Mouse (Mus musculus) MEL (cell line): Measurements from ENCODE around the gene Wdr62. TPM values are rescaled to one million over a fixed set of nuclear protein-coding genes. Genes with fewer than 3 reads are reported as not detected.
A peak's percentile ranks its signal among the peaks of the same experiment; 100 is the strongest.

Experiments
- DNase-seq: peaks from one replicate; pipeline ENCODE4 v3.0.0; 2011; ENCODE audit warnings: low read depth, low spot score
- H3K27ac ChIP-seq: 2 replicates; pipeline ENCODE4 v1.5.1; 2012; ENCODE audit warnings: low read depth, mild to moderate bottlenecking, control low read depth, low read length, moderate library complexity; ENCODE audit not compliant: control insufficient read depth
- H3K27me3 ChIP-seq, 2 experiments: fragments of 150-350 bp in 1 of 2; sonication (generic) in 1 of 2; 2 replicates each; pipeline ENCODE4 v1.6.1; 2012; ENCODE audit warnings: low read length in 2 of 2, mild to moderate bottlenecking in 2 of 2, improper control_type of control experiment in 1 of 2, moderate library complexity in 1 of 2; ENCODE audit not compliant: insufficient read depth in 2 of 2, control insufficient read depth in 1 of 2
- H3K36me3 ChIP-seq, 2 experiments: 2 replicates each; pipeline ENCODE4 v1.6.1; 2012 to 2014; ENCODE audit warnings: low read length in 2 of 2, improper control_type of control experiment in 1 of 2, inconsistent platforms in 1 of 2, mild to moderate bottlenecking in 1 of 2; ENCODE audit not compliant: insufficient read depth in 2 of 2, control insufficient read depth in 1 of 2
- H3K4me1 ChIP-seq, 2 experiments: fragments of 150-350 bp in 1 of 2; sonication (generic) in 1 of 2; 2 replicates each; pipeline ENCODE4 v1.6.1; 2012; ENCODE audit warnings: low read length in 2 of 2, improper control_type of control experiment in 1 of 2, mild to moderate bottlenecking in 1 of 2; ENCODE audit not compliant: insufficient read depth in 2 of 2, control insufficient read depth in 1 of 2
- H3K4me3 ChIP-seq, 2 experiments: fragments of 150-350 bp in 1 of 2; sonication (generic) in 1 of 2; 2 replicates each; pipeline ENCODE4 v1.5.1; 2012; ENCODE audit warnings: low read depth in 2 of 2, low read length in 2 of 2, mild to moderate bottlenecking in 2 of 2, moderate library complexity in 2 of 2, control low read depth in 1 of 2, improper control_type of control experiment in 1 of 2; ENCODE audit not compliant: control insufficient read depth in 1 of 2, insufficient read depth in 1 of 2
- H3K79me2 ChIP-seq: 2 replicates; pipeline ENCODE4 v1.6.1; 2012; ENCODE audit warnings: mild to moderate bottlenecking, low read length, moderate library complexity; ENCODE audit not compliant: control insufficient read depth, poor library complexity, insufficient read depth
- H3K9ac ChIP-seq: 2 replicates; pipeline ENCODE4 v1.6.1; 2012; ENCODE audit warnings: low read depth, mild to moderate bottlenecking, control low read depth, low read length, moderate library complexity; ENCODE audit not compliant: control insufficient read depth, poor library complexity, severe bottlenecking
- H3K9me3 ChIP-seq: fragments of 150-350 bp; sonication (generic); replicated peaks from 2 replicates; pipeline ENCODE4 v1.6.1; 2012; ENCODE audit warnings: mild to moderate bottlenecking, low read length, improper control_type of control experiment, moderate library complexity; ENCODE audit not compliant: insufficient read depth
- E2F4 ChIP-seq: IDR thresholded peaks from 2 replicates; pipeline ENCODE4 v1.6.1; 2011; ENCODE audit warnings: low read depth, low read length, improper control_type of control experiment, borderline replicate concordance
- ELF1 ChIP-seq: IDR thresholded peaks from 2 replicates; pipeline ENCODE4 v1.6.1; 2014; ENCODE audit warnings: low read depth, mild to moderate bottlenecking, inconsistent platforms, low read length, improper control_type of control experiment, moderate library complexity
- ETS1 ChIP-seq: IDR thresholded peaks from 2 replicates; pipeline ENCODE4 v1.6.1; 2012; ENCODE audit warnings: low read depth, mild to moderate bottlenecking, inconsistent platforms, low read length, improper control_type of control experiment, moderate library complexity
- GABPA ChIP-seq: IDR thresholded peaks from 2 replicates; pipeline ENCODE4 v1.6.1; 2012; ENCODE audit warnings: low read depth, mild to moderate bottlenecking, inconsistent platforms, low read length, improper control_type of control experiment, moderate library complexity
- HCFC1 ChIP-seq: IDR thresholded peaks from 2 replicates; pipeline ENCODE4 v1.6.1; 2012; ENCODE audit warnings: low read depth, mild to moderate bottlenecking, inconsistent platforms, low read length, improper control_type of control experiment, moderate library complexity
- MAZ ChIP-seq: IDR thresholded peaks from 2 replicates; pipeline ENCODE4 v1.6.1; 2012; ENCODE audit warnings: low read depth, mild to moderate bottlenecking, inconsistent platforms, low read length, improper control_type of control experiment
- MYC ChIP-seq: IDR thresholded peaks from 2 replicates; pipeline ENCODE4 v1.6.1; 2011; ENCODE audit warnings: low read depth, mild to moderate bottlenecking, low read length, improper control_type of control experiment, moderate library complexity
- NRF1 ChIP-seq: IDR thresholded peaks from 2 replicates; pipeline ENCODE4 v1.6.1; 2014; ENCODE audit warnings: low read depth, mild to moderate bottlenecking, inconsistent platforms, low read length, improper control_type of control experiment, moderate library complexity; ENCODE audit not compliant: poor library complexity, insufficient read depth, severe bottlenecking
- POLR2A ChIP-seq, 2 experiments: IDR thresholded peaks; 2 replicates each; pipeline ENCODE4 v1.6.1; 2011 to 2012; ENCODE audit warnings: low read length in 2 of 2, mild to moderate bottlenecking in 2 of 2, control low read depth in 1 of 2, improper control_type of control experiment in 1 of 2, low read depth in 1 of 2, moderate library complexity in 1 of 2; ENCODE audit not compliant: control insufficient read depth in 1 of 2, insufficient read depth in 1 of 2, poor library complexity in 1 of 2
- POLR2AphosphoS2 ChIP-seq: IDR thresholded peaks from 2 replicates; pipeline ENCODE4 v1.6.1; 2011; ENCODE audit warnings: low read length, improper control_type of control experiment
- RCOR1 ChIP-seq: IDR thresholded peaks from 2 replicates; pipeline ENCODE4 v1.6.1; 2012; ENCODE audit warnings: low read depth, mild to moderate bottlenecking, inconsistent platforms, low read length, improper control_type of control experiment
- TAL1 ChIP-seq: IDR thresholded peaks from 2 replicates; pipeline ENCODE4 v1.6.1; 2012; ENCODE audit warnings: mild to moderate bottlenecking, inconsistent platforms, low read length, moderate library complexity, mixed read lengths
- TBP ChIP-seq: IDR thresholded peaks from 2 replicates; pipeline ENCODE4 v1.8.0; 2011; ENCODE audit warnings: low read depth, low read length, improper control_type of control experiment
- TCF12 ChIP-seq: IDR thresholded peaks from 2 replicates; pipeline ENCODE4 v1.6.1; 2014; ENCODE audit warnings: low read depth, mild to moderate bottlenecking, inconsistent platforms, low read length, improper control_type of control experiment, moderate library complexity
- UBTF ChIP-seq: IDR thresholded peaks from 2 replicates; pipeline ENCODE4 v1.6.1; 2012; ENCODE audit warnings: low read depth, mild to moderate bottlenecking, inconsistent platforms, low read length, improper control_type of control experiment, moderate library complexity, borderline replicate concordance; ENCODE audit not compliant: insufficient read depth
- USF2 ChIP-seq, 2 experiments: IDR thresholded peaks; 2 replicates each; pipeline ENCODE4 v1.6.1; 2011 to 2012; ENCODE audit warnings: improper control_type of control experiment in 2 of 2, low read length in 2 of 2, borderline replicate concordance in 1 of 2, inconsistent platforms in 1 of 2, low read depth in 1 of 2, mild to moderate bottlenecking in 1 of 2; ENCODE audit not compliant: insufficient read depth in 1 of 2
- ZC3H11A ChIP-seq: IDR thresholded peaks from 2 replicates; pipeline ENCODE4 v1.6.1; 2012; ENCODE audit warnings: low read depth, mild to moderate bottlenecking, inconsistent platforms, low read length, improper control_type of control experiment
- ZKSCAN1 ChIP-seq: IDR thresholded peaks from 2 replicates; pipeline ENCODE4 v1.6.1; 2012; ENCODE audit warnings: low read depth, mild to moderate bottlenecking, inconsistent platforms, low read length, improper control_type of control experiment, moderate library complexity
- ZMIZ1 ChIP-seq: IDR thresholded peaks from 2 replicates; pipeline ENCODE4 v1.6.1; 2012; ENCODE audit warnings: low read depth, mild to moderate bottlenecking, inconsistent platforms, low read length, improper control_type of control experiment, moderate library complexity
- polyA plus RNA-seq, 2 experiments: library from polyadenylated mRNA; stranded (reverse) in 1 of 2; unstranded in 1 of 2; fragments of >175 nt in 1 of 2; fragments of >200 nt in 1 of 2; gene quantifications; 2 replicates each; pipeline versions ENCODE4 v1.2.1 to v1.2.4; 2012; ENCODE audit warnings: low replicate concordance in 2 of 2, low read depth in 1 of 2; ENCODE audit not compliant: insufficient read length in 2 of 2, insufficient read depth in 1 of 2, missing spikeins in 1 of 2
- total RNA-seq: library from RNA; depleted of rRNA; stranded (reverse); fragments of 300-350 nt; gene quantifications from 2 replicates; pipeline ENCODE4 v1.2.3, GENCODE M21; 2012

Gene Wdr62
- total and polyA plus RNA-seq, 3 experiments = 6.5 to 44.8 (median 30.5) TPM

GRCm38 (mm10) chr7:30324300-30324944, 44.2 kb upstream of the Wdr62 start:
- H3K27me3 ChIP-seq = peaks cover 0 to 2% of the 10 kb centered on the region in 2 experiments; a peak in 3 of 4 replicates
- peaks cover 7% of the 10 kb centered on the region; the same call in 1 of the 2 replicates for H3K79me2 ChIP-seq
- H3K36me3 ChIP-seq = peaks cover 0 to 10% of the 10 kb centered on the region in 2 experiments; a peak in 2 of 4 replicates
- no peak overlapping the region for H3K27ac ChIP-seq
- peaks cover 0 to 7% of the 10 kb centered on the region in 2 experiments; a peak in 2 of 4 replicates for H3K4me1 ChIP-seq
- H3K9ac ChIP-seq = no peak overlapping the region
- DNase-seq = no peak
- no peak overlapping the region for H3K4me3 ChIP-seq
- TF ChIP-seq MYC (no peak), TBP (no peak), ZMIZ1 (no peak), MAZ (no peak), TAL1 (no peak), NRF1 (no peak), POLR2A (IDR thresholded peaks at IDR 0.05; ENCODE audit: control insufficient read depth in 1 of 2, insufficient read depth in 1 of 2, low read depth in 1 of 2, low read length in 2 of 2, poor library complexity in 1 of 2) (no peak), ZKSCAN1 (no peak)
- TF ChIP-seq, all 39 proteins: peak for 0
- H3K9me3 ChIP-seq = no peaks in the 10 kb centered on the region

DNA sequence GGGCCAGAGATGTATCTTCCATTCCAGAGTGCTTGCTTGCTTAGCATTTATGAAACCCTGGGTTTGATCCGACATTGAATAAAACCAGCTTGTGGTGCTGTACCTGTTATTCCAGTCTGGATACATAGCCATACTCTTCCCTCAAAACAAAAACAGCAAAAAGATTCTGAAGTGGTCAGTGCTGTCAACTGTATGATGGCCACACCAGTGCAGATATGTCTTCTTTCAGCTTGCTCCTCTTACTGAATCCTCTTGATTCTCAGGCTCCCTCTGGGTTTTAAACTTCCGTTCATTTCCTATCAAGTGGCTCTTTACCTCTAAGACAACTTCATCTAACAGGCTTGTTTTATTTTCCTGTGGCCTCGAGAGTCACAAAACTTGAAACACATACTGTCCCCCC, 43.6 kb upstream of the Wdr62 start, which contains the start of gene Sdhaf1:
Sdhaf1 (minus strand) TSS at position 101 of the 400 bp plus-strand sequence.
- Histone ChIP-seq H3K36me3 (peaks cover 0 to 10% of the 10 kb centered on the region in 2 experiments; a peak in 2 of 4 replicates), H3K4me1 (peaks cover 0 to 7% of the 10 kb centered on the region in 2 experiments; a peak in 2 of 4 replicates), H3K9me3 (no peaks in the 10 kb centered on the region), H3K4me3 (peak within 1 kb of the TSS; percentile 56 to 74), H3K27ac (peak within 1 kb of the TSS; percentile 85), H3K27me3 (peaks cover 0 to 2% of the 10 kb centered on the region in 2 experiments; a peak in 3 of 4 replicates), H3K79me2 (peaks cover 7% of the 10 kb centered on the region; the same call in 1 of the 2 replicates), H3K9ac (peak within 1 kb of the TSS; percentile 69)
- no peak for TF ChIP-seq NRF1
- no peak for TF ChIP-seq ZKSCAN1
- TF ChIP-seq TCF12 = no peak
- TF ChIP-seq ETS1 = no peak
- TF ChIP-seq UBTF = no peak
- TF ChIP-seq HCFC1 = no peak
- no peak for TF ChIP-seq MYC
- TF ChIP-seq GABPA = no peak
- no peak for TF ChIP-seq ZC3H11A
- no peak for TF ChIP-seq ZMIZ1
- TF ChIP-seq RCOR1 = no peak
- TF ChIP-seq E2F4 = no peak
- no peak for TF ChIP-seq POLR2A (IDR thresholded peaks at IDR 0.05; ENCODE audit: control insufficient read depth in 1 of 2, insufficient read depth in 1 of 2, low read depth in 1 of 2, low read length in 2 of 2, poor library complexity in 1 of 2)
- TF ChIP-seq USF2 (IDR thresholded peaks at IDR 0.05; ENCODE audit: borderline replicate concordance in 1 of 2, insufficient read depth in 1 of 2, low read depth in 1 of 2, low read length in 2 of 2) = no peak
- TF ChIP-seq ELF1 = no peak
- TF ChIP-seq POLR2AphosphoS2 = no peak
- no peak for TF ChIP-seq TBP
- DNase-seq = no peak
